Mouse (Mus musculus): ENCODE measurements around the gene Gm9945. TPM values are rescaled to one million over a fixed set of nuclear protein-coding genes. Genes with fewer than 3 reads are reported as not detected.
A peak's percentile ranks its signal among the peaks of the same experiment; 100 is the strongest.

Gm9945 gene
- polyA plus RNA-seq, 1 experiment from 2014 or later, result not detected

GRCm38 (mm10) chr11:53447996-53448395, 32.0 kb upstream of the Gm9945 start:
- Histone ChIP-seq H3K27ac (no peak overlapping the region), H3K4me1 (no peaks in the 10 kb centered on the region), H3K4me2 (replicated peaks) (no peak overlapping the region), H3K36me3 (no peaks in the 10 kb centered on the region), H3K9ac (no peak overlapping the region), H3K9me3 (no peaks in the 10 kb centered on the region), H3K27me3 (no peaks in the 10 kb centered on the region), H3K4me3 (no peak overlapping the region)
- ATAC-seq (ENCODE audit: insufficient number of reproducible peaks, insufficient read depth, low FRiP score, low TSS enrichment), result no peak
- 86% methylated on average over 8 of the region's 8 CpGs for WGBS

- Histone ChIP-seq H3K36me3 (no peaks in the 10 kb centered on the region), H3K4me1 (no peaks in the 10 kb centered on the region), H3K4me2 (replicated peaks) (no peak overlapping the region), H3K9ac (no peak overlapping the region), H3K9me3 (no peaks in the 10 kb centered on the region), H3K27me3 (no peaks in the 10 kb centered on the region), H3K4me3 (no peak overlapping the region), H3K27ac (no peak overlapping the region)
- no peak for ATAC-seq (ENCODE audit: insufficient number of reproducible peaks, insufficient read depth, low FRiP score, low TSS enrichment)
- 76% methylated on average over 1 of the region's 1 CpGs for WGBS
These were observed 31.4 kb upstream of the Gm9945 start for GRCm38 (mm10) chr11:53448529-53448928.

GRCm38 (mm10) chr11:53450070-53450705, 29.8 kb upstream of the Gm9945 start:
- H3K36me3 ChIP-seq, result no peaks in the 10 kb centered on the region
- H3K4me2 ChIP-seq (replicated peaks), result no peak overlapping the region
- no peak overlapping the region for H3K4me3 ChIP-seq
- H3K27me3 ChIP-seq, result no peaks in the 10 kb centered on the region
- H3K27ac ChIP-seq, result no peak overlapping the region
- no peak overlapping the region for H3K9ac ChIP-seq
- H3K4me1 ChIP-seq, result no peaks in the 10 kb centered on the region
- 62% methylated on average over 15 of the region's 15 CpGs for WGBS
- ATAC-seq (ENCODE audit: insufficient number of reproducible peaks, insufficient read depth, low FRiP score, low TSS enrichment), result no peak
- no peaks in the 10 kb centered on the region for H3K9me3 ChIP-seq

GRCm38 (mm10) chr11:53451361-53451760, 28.6 kb upstream of the Gm9945 start:
- WGBS, result 64% methylated on average over 2 of the region's 2 CpGs
- Histone ChIP-seq H3K36me3 (no peaks in the 10 kb centered on the region), H3K9me3 (no peaks in the 10 kb centered on the region), H3K27ac (no peak overlapping the region), H3K27me3 (no peaks in the 10 kb centered on the region), H3K4me2 (replicated peaks) (no peak overlapping the region), H3K4me3 (no peak overlapping the region), H3K9ac (no peak overlapping the region), H3K4me1 (no peaks in the 10 kb centered on the region)
- no peak for ATAC-seq (ENCODE audit: insufficient number of reproducible peaks, insufficient read depth, low FRiP score, low TSS enrichment)

- H3K4me1 ChIP-seq, result no peaks in the 10 kb centered on the region
- no peak overlapping the region for H3K4me3 ChIP-seq
- H3K9ac ChIP-seq, result no peak overlapping the region
- no peak overlapping the region for H3K4me2 ChIP-seq (replicated peaks)
- H3K9me3 ChIP-seq, result no peaks in the 10 kb centered on the region
- no peak overlapping the region for H3K27ac ChIP-seq
- H3K36me3 ChIP-seq, result no peaks in the 10 kb centered on the region
- WGBS, result 95% methylated on average over 9 of the region's 9 CpGs
- H3K27me3 ChIP-seq, result no peaks in the 10 kb centered on the region
- ATAC-seq (ENCODE audit: insufficient number of reproducible peaks, insufficient read depth, low FRiP score, low TSS enrichment), result no peak
These were observed 27.6 kb upstream of the Gm9945 start for GRCm38 (mm10) chr11:53452396-53452795.

GRCm38 (mm10) chr11:53453031-53453430, 26.9 kb upstream of the Gm9945 start:
- H3K4me2 ChIP-seq (replicated peaks), result no peak overlapping the region
- H3K4me3 ChIP-seq, result no peak overlapping the region
- ATAC-seq (ENCODE audit: insufficient number of reproducible peaks, insufficient read depth, low FRiP score, low TSS enrichment), result no peak
- no peaks in the 10 kb centered on the region for H3K36me3 ChIP-seq
- H3K9me3 ChIP-seq, result no peaks in the 10 kb centered on the region
- WGBS, result 83% methylated on average over 5 of the region's 5 CpGs
- no peak overlapping the region for H3K27ac ChIP-seq
- H3K9ac ChIP-seq, result no peak overlapping the region
- H3K27me3 ChIP-seq, result no peaks in the 10 kb centered on the region
- H3K4me1 ChIP-seq, result no peaks in the 10 kb centered on the region

- peaks cover 7% of the 10 kb centered on the region for H3K27me3 ChIP-seq
- 3% methylated on average over 42 of the region's 42 CpGs for WGBS
- peak within 1 kb of the TSS; percentile 54 for H3K4me2 ChIP-seq (replicated peaks)
- ATAC-seq (ENCODE audit: insufficient number of reproducible peaks, insufficient read depth, low FRiP score, low TSS enrichment), result peak; percentile 82
- H3K27ac ChIP-seq, result no peak within 1 kb of the TSS
- peak within 1 kb of the TSS; percentile 50 for H3K4me3 ChIP-seq
- H3K9me3 ChIP-seq, result no peaks in the 10 kb centered on the region
- H3K36me3 ChIP-seq, result no peaks in the 10 kb centered on the region
- H3K9ac ChIP-seq, result peak within 1 kb of the TSS; percentile 58
- H3K4me1 ChIP-seq, result no peaks in the 10 kb centered on the region
These were observed 23.2 kb upstream of the Gm9945 start, which contains the start of the genes Gm10447 and Shroom1 for GRCm38 (mm10) chr11:53456474-53457371. Gene Gm10447 (minus strand): TSS chr11:53457110. Gene Shroom1 (plus strand): TSS chr11:53457205.

- H3K9me3 ChIP-seq, result no peaks in the 10 kb centered on the region
- no peak for ATAC-seq (ENCODE audit: insufficient number of reproducible peaks, insufficient read depth, low FRiP score, low TSS enrichment)
- peak overlapping the region; percentile 58 for H3K9ac ChIP-seq
- H3K27me3 ChIP-seq, result peaks cover 15% of the 10 kb centered on the region
- WGBS, result 4% methylated on average over 29 of the region's 29 CpGs
- H3K4me1 ChIP-seq, result no peaks in the 10 kb centered on the region
- no peak overlapping the region for H3K27ac ChIP-seq
- peak overlapping the region; percentile 54 for H3K4me2 ChIP-seq (replicated peaks)
- no peaks in the 10 kb centered on the region for H3K36me3 ChIP-seq
- peak overlapping the region; percentile 50 for H3K4me3 ChIP-seq
These were observed 22.5 kb upstream of the Gm9945 start for GRCm38 (mm10) chr11:53457372-53457954.

GRCm38 (mm10) chr11:53458996-53459395, 21.0 kb upstream of the Gm9945 start:
- Histone ChIP-seq H3K27me3 (peaks cover 30% of the 10 kb centered on the region), H3K36me3 (no peaks in the 10 kb centered on the region), H3K9ac (no peak overlapping the region), H3K4me2 (replicated peaks) (no peak overlapping the region), H3K27ac (no peak overlapping the region), H3K4me3 (no peak overlapping the region), H3K4me1 (peaks cover 10% of the 10 kb centered on the region), H3K9me3 (no peaks in the 10 kb centered on the region)
- 73% methylated on average over 3 of the region's 3 CpGs for WGBS
- ATAC-seq (ENCODE audit: insufficient number of reproducible peaks, insufficient read depth, low FRiP score, low TSS enrichment), result no peak

- WGBS, result 84% methylated on average over 3 of the region's 3 CpGs
- no peaks in the 10 kb centered on the region for H3K9me3 ChIP-seq
- H3K4me3 ChIP-seq, result no peak overlapping the region
- H3K27me3 ChIP-seq, result peaks cover 42% of the 10 kb centered on the region
- ATAC-seq (ENCODE audit: insufficient number of reproducible peaks, insufficient read depth, low FRiP score, low TSS enrichment), result no peak
- peaks cover 11% of the 10 kb centered on the region for H3K4me1 ChIP-seq
- H3K9ac ChIP-seq, result no peak overlapping the region
- H3K36me3 ChIP-seq, result no peaks in the 10 kb centered on the region
- H3K27ac ChIP-seq, result no peak overlapping the region
- no peak overlapping the region for H3K4me2 ChIP-seq (replicated peaks)
These were observed 19.8 kb upstream of the Gm9945 start for GRCm38 (mm10) chr11:53460192-53460591.

GRCm38 (mm10) chr11:53461727-53462126, 18.2 kb upstream of the Gm9945 start:
- WGBS, result 16% methylated on average over 5 of the region's 5 CpGs
- H3K4me1 ChIP-seq, result peaks cover 13% of the 10 kb centered on the region
- peaks cover 55% of the 10 kb centered on the region for H3K27me3 ChIP-seq
- no peaks in the 10 kb centered on the region for H3K36me3 ChIP-seq
- H3K27ac ChIP-seq, result no peak overlapping the region
- ATAC-seq (ENCODE audit: insufficient number of reproducible peaks, insufficient read depth, low FRiP score, low TSS enrichment), result no peak
- H3K9me3 ChIP-seq, result no peaks in the 10 kb centered on the region
- H3K9ac ChIP-seq, result no peak overlapping the region
- no peak overlapping the region for H3K4me3 ChIP-seq
- H3K4me2 ChIP-seq (replicated peaks), result no peak overlapping the region

All from embryonic facial prominence, embryonic 12.5 days (tissue).